Mouse (Mus musculus): ENCODE results near the gene Fam76a.

DNA sequence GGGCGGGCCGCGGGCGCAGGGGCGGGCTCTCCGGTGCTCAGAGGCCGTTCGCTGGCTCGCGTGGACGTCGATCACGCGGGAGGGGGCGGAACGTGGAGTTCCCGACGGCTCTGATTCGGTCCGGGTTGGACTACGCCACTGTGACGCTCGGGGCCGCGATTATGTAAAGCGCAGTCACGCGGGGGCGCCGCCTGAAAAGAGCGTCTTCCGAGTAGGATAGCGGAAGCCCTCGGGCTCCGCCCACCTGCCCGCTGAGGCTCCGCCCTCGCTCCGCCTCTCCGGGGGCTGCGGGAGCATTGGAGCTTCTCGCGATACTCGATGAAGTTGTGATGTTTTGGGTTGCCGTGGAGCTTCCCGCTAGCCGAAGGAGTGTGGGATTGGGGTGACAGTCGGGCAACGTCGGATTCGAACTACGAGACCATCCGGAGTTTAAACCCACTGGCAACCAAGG lies at the start of gene Fam76a:
- TF ChIP-seq CHD2 (IDR thresholded peaks at IDR 0.05; ENCODE audit: low read depth, low read length) (peak; percentile 100), MAFK (IDR thresholded peaks at IDR 0.05; ENCODE audit: insufficient read depth, low read depth, low read length) (no peak)
